Mouse (Mus musculus): ENCODE measurements at regions not wholly inside any gene's neighbourhood (a gene's known extent, or its start where the extent isn't known, plus 50 kb on each side); places are given as distances from the start of the nearest gene placed in this dataset.
A peak's percentile ranks its signal among the peaks of the same experiment; 100 is the strongest.

DNA sequence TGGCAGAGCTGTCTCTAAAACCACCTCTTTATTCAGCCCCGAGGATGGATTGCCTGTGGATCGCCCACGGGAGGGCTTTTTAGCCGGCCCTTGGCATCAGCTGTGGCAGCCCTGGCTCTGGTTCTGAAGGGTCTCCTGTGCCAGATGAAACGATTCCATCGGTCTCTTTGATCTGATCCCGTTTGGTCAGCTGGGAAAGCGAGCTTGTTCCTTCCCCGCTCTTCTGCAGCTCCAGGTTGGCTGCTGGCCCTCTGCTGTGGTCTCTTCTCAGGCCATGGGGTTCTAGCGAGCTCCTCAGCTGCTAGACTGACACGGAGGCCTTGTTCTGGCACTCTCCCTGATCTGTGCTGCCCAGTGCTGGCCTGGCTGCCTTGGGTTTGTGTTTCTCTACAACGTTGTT, 165.6 kb upstream of the Dkk2 start:
- Histone ChIP-seq H3K27me3 (ENCODE audit: control insufficient read depth, insufficient read depth, low read length) (no peaks in the 10 kb centered on the region), H3K4me2 (no peak overlapping the region), H3K27ac (ENCODE audit: low read depth, low read length) (no peak overlapping the region), H3K9ac (ENCODE audit: low read length) (no peak overlapping the region), H3K4me3 (ENCODE audit: low read depth, low read length) (no peak overlapping the region), H3K36me3 (ENCODE audit: control insufficient read depth, insufficient read depth, low read length) (no peaks in the 10 kb centered on the region), H3K9me3 (ENCODE audit: control insufficient read depth, low read length) (no peaks in the 10 kb centered on the region), H3K4me1 (ENCODE audit: control insufficient read depth, insufficient read depth, low read length) (no peaks in the 10 kb centered on the region)
- DNase-seq (ENCODE audit: low spot score, missing footprints) (no peak), ATAC-seq (ENCODE audit: low FRiP score) (no peak)
- 80% methylated on average over 12 of the region's 12 CpGs for WGBS

DNA sequence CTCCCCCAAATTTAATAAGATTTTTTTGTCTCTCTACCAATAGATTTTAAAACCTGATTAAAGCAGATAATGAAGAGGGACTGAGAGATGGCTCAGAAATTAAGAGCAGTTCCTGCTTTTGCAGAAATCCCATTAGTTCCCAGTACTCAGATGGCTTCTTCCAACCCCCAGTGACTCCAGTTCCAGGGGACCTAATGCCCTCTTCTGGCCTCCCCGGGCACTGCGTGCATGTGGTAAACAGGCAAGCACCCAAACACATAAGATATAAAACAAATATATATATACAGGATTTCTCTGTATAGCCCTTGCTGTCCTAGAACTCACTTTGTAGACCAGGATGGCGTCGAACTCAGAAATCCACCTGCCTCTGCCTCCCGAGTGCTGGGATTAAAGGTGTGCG, 163.9 kb upstream of the Dkk2 start:
- DNase-seq (ENCODE audit: low spot score, missing footprints) (no peak), ATAC-seq (ENCODE audit: low FRiP score) (no peak)
- H3K9me3 ChIP-seq (ENCODE audit: control insufficient read depth, low read length), result no peaks in the 10 kb centered on the region
- no peaks in the 10 kb centered on the region for H3K4me1 ChIP-seq (ENCODE audit: control insufficient read depth, insufficient read depth, low read length)
- WGBS, result 86% methylated on average over 6 of the region's 6 CpGs
- H3K36me3 ChIP-seq (ENCODE audit: control insufficient read depth, insufficient read depth, low read length), result no peaks in the 10 kb centered on the region
- no peak overlapping the region for H3K4me3 ChIP-seq (ENCODE audit: low read depth, low read length)
- no peak overlapping the region for H3K4me2 ChIP-seq
- H3K27ac ChIP-seq (ENCODE audit: low read depth, low read length), result no peak overlapping the region
- H3K9ac ChIP-seq (ENCODE audit: low read length), result no peak overlapping the region
- H3K27me3 ChIP-seq (ENCODE audit: control insufficient read depth, insufficient read depth, low read length), result no peaks in the 10 kb centered on the region

DNA sequence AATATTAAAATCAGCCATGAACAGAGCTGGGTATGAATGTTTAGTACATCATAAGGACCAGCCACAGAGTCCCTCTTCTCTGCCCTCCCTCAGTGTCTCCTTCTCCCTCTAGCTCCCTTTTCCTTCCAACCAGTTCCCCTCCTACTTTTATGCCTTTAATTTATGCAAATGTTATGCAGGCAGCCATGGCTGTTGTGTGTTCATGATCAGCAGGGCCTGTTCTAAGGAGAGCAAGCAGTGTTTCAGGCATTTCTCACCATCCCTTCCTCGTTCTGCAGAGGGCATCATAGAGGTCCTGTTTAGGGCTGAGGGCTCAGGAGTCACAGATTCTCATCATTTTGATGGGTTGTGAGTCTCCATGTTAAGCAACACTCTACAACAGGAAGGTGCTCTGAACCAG, 162.4 kb upstream of the Dkk2 start:
- Histone ChIP-seq H3K4me2 (no peak overlapping the region), H3K27me3 (ENCODE audit: control insufficient read depth, insufficient read depth, low read length) (no peaks in the 10 kb centered on the region), H3K9ac (ENCODE audit: low read length) (no peak overlapping the region), H3K36me3 (ENCODE audit: control insufficient read depth, insufficient read depth, low read length) (no peaks in the 10 kb centered on the region), H3K4me3 (ENCODE audit: low read depth, low read length) (no peak overlapping the region), H3K4me1 (ENCODE audit: control insufficient read depth, insufficient read depth, low read length) (no peaks in the 10 kb centered on the region), H3K9me3 (ENCODE audit: control insufficient read depth, low read length) (no peaks in the 10 kb centered on the region), H3K27ac (ENCODE audit: low read depth, low read length) (no peak overlapping the region)
- no peak for DNase-seq (ENCODE audit: low spot score, missing footprints)
- ATAC-seq (ENCODE audit: low FRiP score), result peak; percentile 81
- 54% methylated on average over 1 of the region's 1 CpGs for WGBS

DNA sequence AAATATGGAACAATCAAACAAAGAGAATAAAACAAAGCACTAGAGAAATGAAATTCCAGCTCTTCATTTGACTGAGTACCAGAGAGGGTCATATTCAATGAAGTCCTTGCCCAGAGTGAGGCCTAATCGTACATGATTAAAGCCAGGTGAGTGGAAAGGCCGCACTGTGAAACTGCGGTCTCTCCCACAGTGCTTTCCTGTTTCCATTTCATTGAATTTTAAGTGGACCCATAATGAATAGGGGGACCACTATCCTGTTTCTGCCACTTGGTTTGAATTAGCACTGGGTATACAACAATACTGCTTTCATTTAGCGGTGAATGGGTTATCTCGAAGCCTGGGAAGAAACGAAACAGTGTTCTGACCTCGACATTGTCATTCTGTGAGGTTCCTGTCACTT, 144.2 kb upstream of the Dkk2 start:
- 75% methylated on average over 7 of the region's 7 CpGs for WGBS
- Histone ChIP-seq H3K9ac (ENCODE audit: low read length) (no peak overlapping the region), H3K36me3 (ENCODE audit: control insufficient read depth, insufficient read depth, low read length) (no peaks in the 10 kb centered on the region), H3K9me3 (ENCODE audit: control insufficient read depth, low read length) (no peaks in the 10 kb centered on the region), H3K4me3 (ENCODE audit: low read depth, low read length) (no peak overlapping the region), H3K4me1 (ENCODE audit: control insufficient read depth, insufficient read depth, low read length) (no peaks in the 10 kb centered on the region), H3K4me2 (no peak overlapping the region), H3K27ac (ENCODE audit: low read depth, low read length) (no peak overlapping the region), H3K27me3 (ENCODE audit: control insufficient read depth, insufficient read depth, low read length) (no peaks in the 10 kb centered on the region)
- ATAC-seq (ENCODE audit: low FRiP score) (no peak), DNase-seq (ENCODE audit: low spot score, missing footprints) (no peak)

DNA sequence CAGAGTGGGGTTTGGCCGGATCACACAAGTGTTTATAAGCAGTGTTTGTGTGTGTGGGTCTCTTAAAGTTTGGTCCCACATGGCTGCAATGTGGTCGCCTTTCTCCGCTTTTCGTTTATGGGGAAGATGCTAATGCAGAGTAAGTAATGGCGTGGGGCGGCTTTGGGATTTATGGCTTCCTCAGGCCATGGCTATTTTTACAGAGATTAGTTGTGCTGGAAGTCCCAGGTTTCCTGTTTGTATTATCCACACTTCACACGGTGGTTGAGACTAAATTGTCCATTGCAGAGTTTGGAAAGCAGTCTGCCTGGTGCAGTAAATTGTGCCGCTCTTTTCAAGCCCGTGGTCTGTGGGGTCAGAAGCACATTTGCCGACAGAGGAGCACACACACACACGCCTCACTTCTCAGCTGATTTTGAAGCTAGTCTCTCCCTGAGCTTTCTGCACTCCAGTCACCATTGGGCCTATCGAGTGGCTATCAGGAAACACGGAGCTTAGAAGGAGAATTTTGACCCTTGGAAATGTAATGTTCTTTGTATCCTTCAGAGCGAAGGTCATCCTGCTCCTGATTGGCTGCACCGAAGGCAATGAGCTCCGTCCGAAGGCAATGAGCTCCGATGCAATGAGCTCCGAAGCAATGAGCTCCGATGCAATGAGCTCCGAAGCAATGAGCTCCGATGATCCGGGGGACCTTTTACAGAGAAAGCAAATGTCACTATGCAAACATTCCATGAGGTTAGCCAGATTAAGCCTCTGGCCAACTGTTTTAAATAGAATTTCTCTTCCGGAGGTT, 142.9 kb upstream of the Dkk2 start:
- no peaks in the 10 kb centered on the region for H3K36me3 ChIP-seq (ENCODE audit: control insufficient read depth, insufficient read depth, low read length)
- no peak overlapping the region for H3K4me3 ChIP-seq (ENCODE audit: low read depth, low read length)
- H3K9me3 ChIP-seq (ENCODE audit: control insufficient read depth, low read length), result no peaks in the 10 kb centered on the region
- H3K4me1 ChIP-seq (ENCODE audit: control insufficient read depth, insufficient read depth, low read length), result no peaks in the 10 kb centered on the region
- WGBS, result 80% methylated on average over 24 of the region's 24 CpGs
- no peak overlapping the region for H3K27ac ChIP-seq (ENCODE audit: low read depth, low read length)
- DNase-seq (ENCODE audit: low spot score, missing footprints) (no peak), ATAC-seq (ENCODE audit: low FRiP score) (peak; percentile 46; the same call in 1 of the 2 replicates)
- no peaks in the 10 kb centered on the region for H3K27me3 ChIP-seq (ENCODE audit: control insufficient read depth, insufficient read depth, low read length)
- H3K4me2 ChIP-seq, result no peak overlapping the region
- H3K9ac ChIP-seq (ENCODE audit: low read length), result no peak overlapping the region

DNA sequence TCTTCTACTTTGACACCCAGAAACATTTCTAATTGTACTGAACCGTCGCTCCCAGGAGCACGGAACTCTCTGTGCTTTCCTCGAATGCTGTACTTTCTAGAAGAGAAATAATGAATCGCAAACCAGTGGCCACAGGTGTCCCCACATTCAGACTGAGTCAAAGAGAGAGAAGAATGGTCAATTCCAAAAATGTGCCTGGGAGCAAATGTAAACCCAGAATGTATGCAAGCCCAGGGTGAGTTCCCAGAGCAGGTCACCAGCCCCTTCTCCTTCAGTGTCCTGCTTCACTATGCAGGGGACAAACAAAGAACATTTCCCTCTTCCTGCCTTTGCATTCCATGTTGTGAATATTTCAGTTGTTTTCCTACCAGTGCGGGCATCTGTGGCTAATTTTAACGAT, 141.7 kb upstream of the Dkk2 start:
- H3K4me3 ChIP-seq (ENCODE audit: low read depth, low read length), result no peak overlapping the region
- no peaks in the 10 kb centered on the region for H3K36me3 ChIP-seq (ENCODE audit: control insufficient read depth, insufficient read depth, low read length)
- WGBS, result 90% methylated on average over 7 of the region's 7 CpGs
- ATAC-seq (ENCODE audit: low FRiP score) (no peak), DNase-seq (ENCODE audit: low spot score, missing footprints) (no peak)
- H3K9ac ChIP-seq (ENCODE audit: low read length), result no peak overlapping the region
- no peaks in the 10 kb centered on the region for H3K27me3 ChIP-seq (ENCODE audit: control insufficient read depth, insufficient read depth, low read length)
- no peaks in the 10 kb centered on the region for H3K4me1 ChIP-seq (ENCODE audit: control insufficient read depth, insufficient read depth, low read length)
- no peaks in the 10 kb centered on the region for H3K9me3 ChIP-seq (ENCODE audit: control insufficient read depth, low read length)
- no peak overlapping the region for H3K4me2 ChIP-seq
- H3K27ac ChIP-seq (ENCODE audit: low read depth, low read length), result no peak overlapping the region

DNA sequence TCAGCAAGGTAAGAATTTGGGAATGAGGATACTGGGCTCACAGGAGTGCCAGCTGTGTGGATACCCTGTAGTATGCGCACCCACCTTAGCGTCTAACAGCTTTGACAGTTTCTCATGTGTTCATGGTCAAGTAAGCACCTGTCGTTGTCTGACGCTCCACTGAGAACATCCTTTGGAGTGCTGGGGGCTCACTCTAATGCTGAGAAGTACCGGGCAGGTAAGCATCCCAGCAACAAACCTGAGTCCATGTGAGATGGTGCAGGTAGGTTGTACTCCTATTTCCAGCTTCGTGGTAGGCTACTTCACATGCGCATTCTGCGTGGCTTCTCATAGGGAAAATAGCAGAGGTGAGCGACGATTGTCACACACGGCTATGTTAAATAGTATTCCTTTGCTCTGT, 129.3 kb upstream of the Dkk2 start:
- no peaks in the 10 kb centered on the region for H3K36me3 ChIP-seq (ENCODE audit: control insufficient read depth, insufficient read depth, low read length)
- H3K9ac ChIP-seq (ENCODE audit: low read length), result no peak overlapping the region
- H3K4me2 ChIP-seq, result no peak overlapping the region
- no peak overlapping the region for H3K4me3 ChIP-seq (ENCODE audit: low read depth, low read length)
- H3K27me3 ChIP-seq (ENCODE audit: control insufficient read depth, insufficient read depth, low read length), result no peaks in the 10 kb centered on the region
- no peak overlapping the region for H3K27ac ChIP-seq (ENCODE audit: low read depth, low read length)
- ATAC-seq (ENCODE audit: low FRiP score) (no peak), DNase-seq (ENCODE audit: low spot score, missing footprints) (peak; percentile 62)
- no peaks in the 10 kb centered on the region for H3K4me1 ChIP-seq (ENCODE audit: control insufficient read depth, insufficient read depth, low read length)
- H3K9me3 ChIP-seq (ENCODE audit: control insufficient read depth, low read length), result no peaks in the 10 kb centered on the region
- 95% methylated on average over 11 of the region's 11 CpGs for WGBS

DNA sequence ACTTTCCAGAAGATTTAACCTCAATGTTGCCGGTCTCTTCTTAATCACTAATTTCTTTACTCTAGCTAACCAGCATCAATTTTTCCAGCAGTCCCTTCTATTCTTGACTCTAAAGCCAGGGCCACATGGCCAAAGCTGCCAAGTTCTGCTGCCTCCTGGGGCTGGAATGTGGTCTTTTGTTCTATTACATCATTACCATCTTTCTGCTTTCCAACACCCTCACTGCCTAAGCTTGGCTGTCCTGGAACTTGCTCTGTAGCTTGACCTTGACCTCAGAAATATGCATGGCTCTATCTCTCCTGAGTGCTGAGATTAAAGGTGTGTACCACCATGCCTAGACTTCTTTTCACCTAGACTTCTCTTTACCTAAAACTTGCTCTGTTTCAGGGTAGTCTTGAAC, 124.5 kb upstream of the Dkk2 start:
- Histone ChIP-seq H3K4me2 (no peak overlapping the region), H3K4me1 (ENCODE audit: control insufficient read depth, insufficient read depth, low read length) (no peaks in the 10 kb centered on the region), H3K27me3 (ENCODE audit: control insufficient read depth, insufficient read depth, low read length) (no peaks in the 10 kb centered on the region), H3K4me3 (ENCODE audit: low read depth, low read length) (no peak overlapping the region), H3K9ac (ENCODE audit: low read length) (no peak overlapping the region), H3K36me3 (ENCODE audit: control insufficient read depth, insufficient read depth, low read length) (no peaks in the 10 kb centered on the region), H3K9me3 (ENCODE audit: control insufficient read depth, low read length) (no peaks in the 10 kb centered on the region), H3K27ac (ENCODE audit: low read depth, low read length) (no peak overlapping the region)
- DNase-seq (ENCODE audit: low spot score, missing footprints) (no peak), ATAC-seq (ENCODE audit: low FRiP score) (no peak)
- 97% methylated on average over 1 of the region's 1 CpGs for WGBS

DNA sequence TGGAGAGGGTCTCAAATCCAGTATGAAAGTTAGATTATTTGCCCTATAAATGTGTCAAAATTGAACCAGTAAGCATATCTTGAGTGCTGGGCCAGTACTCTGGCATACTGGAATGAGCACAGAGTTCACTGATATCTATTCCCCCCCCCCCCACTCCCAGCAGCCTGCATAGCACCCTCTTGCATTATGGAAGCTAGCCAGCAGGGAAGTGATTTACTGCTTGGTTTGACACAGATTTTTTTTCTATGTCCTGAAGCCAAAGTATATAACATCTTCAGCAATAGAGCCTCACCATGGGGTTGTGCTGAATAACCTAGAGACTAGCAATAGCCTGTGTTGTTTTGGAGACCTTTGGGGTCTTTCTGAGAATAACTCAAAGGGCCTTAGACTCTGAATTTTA, 123.5 kb upstream of the Dkk2 start:
- no peaks in the 10 kb centered on the region for H3K4me1 ChIP-seq (ENCODE audit: control insufficient read depth, insufficient read depth, low read length)
- no peak overlapping the region for H3K27ac ChIP-seq (ENCODE audit: low read depth, low read length)
- no peak overlapping the region for H3K4me2 ChIP-seq
- no peak overlapping the region for H3K9ac ChIP-seq (ENCODE audit: low read length)
- DNase-seq (ENCODE audit: low spot score, missing footprints) (peak; percentile 21), ATAC-seq (ENCODE audit: low FRiP score) (no peak)
- H3K4me3 ChIP-seq (ENCODE audit: low read depth, low read length), result no peak overlapping the region
- no peaks in the 10 kb centered on the region for H3K36me3 ChIP-seq (ENCODE audit: control insufficient read depth, insufficient read depth, low read length)
- no peaks in the 10 kb centered on the region for H3K9me3 ChIP-seq (ENCODE audit: control insufficient read depth, low read length)
- H3K27me3 ChIP-seq (ENCODE audit: control insufficient read depth, insufficient read depth, low read length), result no peaks in the 10 kb centered on the region

Measured in midbrain, embryonic 11.5 days (tissue).